Mouse (Mus musculus): ENCODE measurements at regions not wholly inside any gene's neighbourhood (a gene's known extent, or its start where the extent isn't known, plus 50 kb on each side); places are given as distances from the start of the nearest gene placed in this dataset.
A peak's percentile ranks its signal among the peaks of the same experiment; 100 is the strongest.

DNA sequence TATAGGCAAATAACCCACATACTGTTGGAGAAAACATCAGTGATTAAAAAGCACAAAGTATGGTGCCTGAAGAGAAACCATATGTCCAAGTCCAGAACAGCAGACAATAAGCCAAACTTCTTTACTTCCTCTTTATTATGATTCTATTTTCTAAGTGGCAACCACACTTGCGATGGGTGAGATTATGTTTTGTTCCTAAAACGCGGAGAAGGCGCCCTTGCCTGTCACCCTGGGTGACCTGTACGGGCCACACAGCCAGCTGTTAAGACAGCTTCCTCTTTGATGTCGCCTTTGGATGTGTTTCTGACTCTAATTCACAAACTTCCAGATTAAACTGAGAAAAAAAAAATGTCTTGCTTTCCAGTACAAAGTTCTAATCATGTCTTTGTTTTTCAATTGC, 83.9 kb upstream of the Sgip1 start:
- no peak for DNase-seq

DNA sequence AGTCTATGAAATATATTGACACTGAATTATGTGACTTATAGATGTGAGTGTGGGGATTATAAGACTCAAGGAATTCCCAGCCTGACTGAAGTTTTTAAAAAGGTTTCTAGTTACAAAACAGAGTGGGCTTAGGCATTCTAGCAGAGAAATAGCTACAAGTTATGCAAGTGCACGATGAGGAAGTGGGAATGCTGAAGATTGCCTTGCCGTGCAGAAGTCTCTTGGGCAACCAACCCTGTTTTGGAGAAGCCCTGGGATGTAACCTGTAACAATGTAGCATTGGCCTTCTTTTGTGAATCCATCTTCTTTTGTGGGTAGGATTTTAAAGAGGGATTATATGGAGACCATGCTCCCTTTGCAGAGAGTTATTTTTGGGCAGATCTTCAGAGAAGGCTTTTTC, 82.5 kb upstream of the Sgip1 start:
- no peak for DNase-seq

DNA sequence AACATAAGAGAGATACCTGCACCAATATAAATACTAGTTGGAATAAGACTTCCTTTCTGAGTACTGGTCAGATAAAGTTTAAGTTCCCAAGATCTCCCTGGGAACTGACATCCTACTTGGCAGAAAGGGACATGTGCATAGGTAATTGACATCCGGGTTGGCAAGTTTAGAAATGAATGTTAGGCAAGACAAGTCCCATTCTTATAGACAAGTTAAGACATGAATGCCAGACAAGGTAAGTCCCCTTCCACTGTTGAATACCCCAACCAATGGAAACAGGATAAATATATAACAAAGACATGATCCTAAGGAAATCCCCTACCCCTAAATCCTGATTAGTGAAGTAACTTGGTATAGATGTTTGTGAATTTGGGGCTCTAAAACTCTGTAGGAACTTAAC, 77.5 kb upstream of the Sgip1 start:
- no peak for DNase-seq

DNA sequence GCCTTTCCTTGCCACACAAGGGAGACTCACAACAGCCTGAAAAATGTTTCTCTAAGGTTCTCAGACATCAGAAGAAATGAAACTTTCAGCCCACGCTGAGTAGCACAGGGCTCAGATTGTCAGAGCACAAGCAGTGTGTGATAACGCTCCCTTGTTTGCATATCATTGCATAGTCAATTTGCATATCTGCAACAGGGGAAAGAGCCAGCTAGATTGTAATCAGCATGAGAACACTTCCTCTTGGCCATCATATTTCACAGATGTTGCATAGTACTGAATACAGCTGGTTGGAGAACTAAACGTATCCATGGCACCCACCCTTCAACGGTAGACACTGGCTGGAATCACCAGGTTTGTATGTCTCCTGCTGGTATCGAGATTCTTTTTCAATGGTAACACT, 58.9 kb upstream of the Sgip1 start:
- no peak for DNase-seq

DNA sequence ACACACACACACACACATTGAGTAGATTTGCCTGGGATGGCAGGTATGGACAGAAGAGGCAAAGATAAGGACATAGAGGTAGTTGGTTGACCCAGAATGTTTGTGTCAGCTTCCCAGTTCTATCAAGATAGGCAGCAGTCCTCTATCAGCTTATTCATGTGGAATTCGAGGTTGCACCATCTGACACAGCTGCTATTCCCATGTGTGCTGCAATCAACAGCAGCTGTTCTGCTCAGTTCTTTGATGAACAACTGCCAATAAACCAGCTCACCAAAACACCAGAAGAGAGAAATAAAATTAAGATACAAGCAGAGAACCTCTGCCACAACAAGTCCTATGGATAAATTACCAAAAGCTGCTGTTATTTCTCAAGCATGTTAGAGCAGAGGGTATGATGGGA, 56.1 kb upstream of the Sgip1 start:
- peak; percentile 66 for DNase-seq

DNA sequence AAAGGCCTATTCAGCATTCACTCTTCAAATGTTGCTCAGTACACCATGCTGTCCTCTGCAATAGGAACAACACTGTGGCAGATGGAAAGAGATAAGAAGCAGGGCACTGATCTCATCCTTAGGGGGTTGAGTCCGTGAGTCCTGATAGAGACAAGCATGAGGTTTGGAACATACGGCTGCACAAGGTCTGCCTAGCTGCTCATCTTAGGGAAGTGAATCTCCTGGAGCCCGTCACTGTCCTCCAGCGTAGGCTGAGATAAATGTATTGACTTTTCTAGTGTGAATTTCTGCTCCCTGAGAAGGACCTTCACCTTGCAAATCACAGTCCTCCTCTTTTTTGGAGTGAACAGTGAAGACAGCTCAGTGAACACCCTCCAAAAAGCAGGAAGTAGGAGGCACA, 52.7 kb upstream of the Sgip1 start:
- DNase-seq: no peak

All from layer of hippocampus, adult 9-11 months (tissue).